Mouse (Mus musculus): ENCODE results near the gene Naa30.
A peak's percentile ranks its signal among the peaks of the same experiment; 100 is the strongest.
"Not testable (repeated sequence)": the region's sequence is repeated elsewhere in the genome, so short reads cannot be mapped to it uniquely, and the experiment has no call there.

Naa30 gene

DNA sequence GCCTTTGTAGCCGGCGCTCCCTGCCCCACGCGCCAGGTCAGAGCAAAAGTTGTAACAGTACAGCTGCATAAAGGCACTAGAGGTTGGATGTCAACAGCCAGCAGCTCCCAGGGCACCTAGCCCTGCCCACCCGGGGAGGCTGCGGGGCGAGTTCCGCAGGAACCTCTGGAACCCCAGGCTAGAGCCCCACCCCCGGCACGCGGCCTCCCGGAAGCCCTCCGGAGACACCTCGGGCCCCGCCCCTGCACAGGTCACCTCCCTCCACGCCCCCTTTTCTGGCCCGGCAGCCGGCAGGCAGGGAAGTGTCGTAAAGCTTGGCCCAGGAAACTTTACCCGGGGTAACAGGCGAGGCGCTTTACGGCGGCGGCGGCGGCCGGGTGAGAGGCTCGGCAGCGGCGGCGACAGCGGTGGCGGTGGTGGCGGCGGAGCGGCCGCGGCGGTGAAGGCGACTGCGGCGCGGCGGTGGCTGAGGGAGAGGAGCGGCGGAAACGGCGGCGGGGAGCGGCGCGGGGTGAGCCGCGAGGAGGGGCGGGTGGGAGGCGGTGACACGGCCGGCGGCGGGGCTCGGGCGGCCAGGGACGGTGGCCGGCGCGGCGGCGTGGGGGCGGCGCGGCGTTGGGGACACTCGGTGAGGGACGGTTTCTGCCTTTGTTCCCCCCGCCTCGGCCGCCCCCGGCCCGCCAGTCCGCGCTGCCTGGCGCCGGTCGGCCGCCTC, at the start of gene Naa30:
Gene Naa30, plus strand, starts transcription at position 360 of the 715 bp plus-strand sequence.
- DNase-seq = peak; percentile 96 to 97

DNA sequence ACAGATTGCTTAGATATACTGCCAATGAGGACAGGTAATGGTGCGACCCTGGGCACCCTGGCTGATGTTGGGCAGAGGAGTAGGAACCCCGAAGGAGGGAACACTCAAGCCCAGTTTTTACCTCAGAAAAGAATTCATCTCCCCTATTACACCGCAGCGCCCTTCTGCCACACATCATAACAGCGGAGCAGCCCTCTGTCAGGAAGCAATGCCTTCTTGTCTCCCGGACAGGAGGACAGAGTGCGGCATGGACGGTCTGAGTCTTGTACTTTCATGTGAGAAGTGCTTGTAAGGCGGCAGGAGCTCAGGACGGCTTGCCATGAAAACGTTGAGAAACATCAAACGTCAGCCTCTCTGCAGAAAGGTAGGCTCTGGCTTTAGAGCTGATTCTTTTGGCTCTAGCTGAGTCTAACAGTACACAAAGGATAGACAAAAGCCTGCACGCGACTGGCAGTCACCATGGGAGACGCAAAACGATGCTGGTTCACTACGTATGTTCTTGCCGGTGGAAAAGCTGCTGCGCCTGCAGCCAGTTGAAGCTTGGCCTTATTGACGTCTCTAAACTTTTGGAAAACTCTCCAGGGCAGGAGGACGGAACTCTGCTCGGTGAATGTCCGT, 44.8 kb upstream of the Naa30 start:
- no peak for DNase-seq

DNA sequence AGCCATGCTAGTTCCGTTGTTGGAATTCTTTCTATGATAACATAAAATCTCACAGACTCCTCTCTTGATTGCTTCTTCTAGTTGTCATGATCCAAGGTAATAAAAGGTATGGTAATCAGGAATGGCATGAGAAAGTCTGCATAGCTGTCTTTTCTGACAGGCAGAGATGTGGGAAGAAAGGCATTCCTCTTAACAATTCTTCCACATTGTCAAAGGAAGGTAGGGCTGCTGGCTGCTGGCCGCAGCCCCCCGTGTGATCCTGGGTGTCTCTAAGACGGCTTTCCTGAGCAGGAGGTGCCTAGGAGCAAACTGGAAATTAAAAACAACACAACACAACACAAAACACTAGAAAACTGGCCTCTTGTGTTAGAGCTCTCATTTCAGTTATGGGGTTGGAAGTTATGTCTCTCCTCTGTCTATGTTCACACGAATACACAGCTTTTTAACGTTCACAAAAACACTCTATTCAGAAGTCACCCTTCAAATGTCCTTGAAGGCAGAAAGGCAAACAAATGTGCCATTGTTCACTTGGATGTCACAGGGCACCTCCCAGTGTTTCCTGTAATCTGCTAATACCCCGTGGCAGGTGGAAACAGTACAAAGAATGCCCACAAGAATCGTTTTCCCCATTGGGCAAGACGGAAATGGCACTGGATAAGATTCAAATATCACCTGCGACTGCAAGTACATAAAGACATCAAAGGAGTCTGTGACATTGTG, 43.3 kb upstream of the Naa30 start:
- DNase-seq = no peak

DNA sequence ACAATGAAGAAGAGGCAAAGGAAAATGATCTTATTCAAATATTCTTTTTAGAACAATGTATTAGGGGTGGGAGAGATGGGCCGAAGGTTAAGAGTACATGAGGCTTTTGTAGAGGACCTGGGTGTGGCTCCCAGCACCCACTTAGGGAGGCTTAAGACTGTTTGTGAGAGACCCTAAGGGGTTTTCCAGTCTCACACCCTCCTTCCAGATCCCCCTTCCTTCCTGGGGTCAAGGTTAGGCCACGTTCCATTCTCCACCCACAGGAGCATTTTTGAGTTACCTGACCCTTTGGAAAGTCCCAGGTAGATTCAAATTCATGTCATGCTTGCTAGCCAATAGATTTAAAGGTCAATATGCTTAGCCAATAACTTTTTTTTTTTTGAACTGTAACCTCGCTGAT, 39.6 kb upstream of the Naa30 start:
- no peak for DNase-seq

DNA sequence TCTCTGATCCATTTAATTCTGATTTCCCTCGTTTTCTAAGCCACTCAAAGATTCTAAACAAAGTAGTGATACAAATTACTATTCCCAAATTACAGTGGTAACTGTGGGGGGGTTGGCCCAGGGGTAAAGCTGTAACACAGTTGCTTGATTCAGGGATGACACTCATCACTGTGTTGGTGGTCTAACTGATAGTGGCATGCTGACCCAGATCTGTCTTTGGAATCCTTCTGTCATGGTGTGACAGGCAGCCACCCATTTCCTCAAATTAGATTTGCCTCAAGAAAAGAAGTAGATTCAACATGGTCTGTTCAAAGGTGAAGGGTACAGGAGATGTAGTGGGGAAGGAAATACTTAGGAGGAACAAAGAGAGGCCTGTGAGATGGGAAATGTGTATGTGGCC, 33.9 kb upstream of the Naa30 start:
- DNase-seq = no peak

DNA sequence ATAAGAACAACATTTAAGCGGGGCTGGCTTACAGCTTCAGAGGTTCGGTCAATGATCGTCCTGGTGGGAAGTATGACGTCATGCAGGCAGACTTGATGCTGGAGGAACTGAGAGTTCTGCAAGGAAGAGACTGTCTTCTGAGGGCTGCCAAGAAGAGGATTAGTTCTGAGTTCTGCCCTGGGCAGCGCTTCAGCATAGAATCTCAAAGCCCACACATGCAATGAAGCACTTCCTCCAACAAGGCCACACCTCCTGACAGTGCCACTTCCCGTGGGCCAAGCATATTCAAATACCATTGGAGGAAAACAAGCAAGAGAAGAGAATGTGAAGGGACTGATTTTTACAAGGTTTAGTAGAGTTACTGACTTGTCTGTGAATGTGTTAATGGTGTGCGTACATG, 31.3 kb upstream of the Naa30 start:
- no peak for DNase-seq

DNA sequence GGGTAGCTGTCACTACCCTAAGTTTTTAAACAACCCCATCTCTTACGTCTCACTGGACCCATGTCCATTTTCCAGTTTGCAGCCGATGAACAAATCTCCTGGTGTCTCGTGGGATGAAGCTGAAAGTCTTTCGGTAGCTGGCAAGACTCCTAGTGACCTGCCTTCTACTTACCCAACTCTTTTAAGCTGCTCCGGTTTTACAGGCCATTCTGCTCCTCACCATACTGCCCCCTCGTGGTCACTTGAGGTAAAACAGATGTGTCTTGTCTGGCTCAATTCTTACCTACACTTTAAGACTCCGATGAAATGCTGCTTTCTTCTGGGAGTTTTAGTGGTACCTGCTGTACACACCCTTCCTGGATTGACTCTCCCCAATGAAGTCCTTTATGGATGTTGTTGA, 18.2 kb upstream of the Naa30 start:
- peak; percentile 14 to 73 for DNase-seq

DNA sequence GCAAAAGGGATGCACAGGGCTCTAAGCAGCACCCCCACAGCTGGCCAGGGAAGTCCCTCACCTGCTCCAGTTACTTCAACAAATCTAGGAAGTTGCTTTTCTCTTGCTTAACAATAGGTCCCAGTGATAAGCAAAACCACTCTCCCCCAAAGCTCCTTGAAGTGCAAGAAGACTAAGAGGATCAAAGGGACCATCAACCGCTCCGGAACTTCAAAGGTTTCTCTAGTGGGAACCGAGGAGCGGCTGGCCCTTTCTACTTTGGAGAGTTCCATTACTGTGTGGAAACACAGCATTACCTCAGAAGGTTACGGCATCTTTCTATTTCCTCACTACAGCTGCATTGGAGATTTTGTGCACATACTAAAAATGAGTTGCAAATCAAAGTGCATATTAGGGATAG, 16.5 kb upstream of the Naa30 start:
- no peak for DNase-seq

DNA sequence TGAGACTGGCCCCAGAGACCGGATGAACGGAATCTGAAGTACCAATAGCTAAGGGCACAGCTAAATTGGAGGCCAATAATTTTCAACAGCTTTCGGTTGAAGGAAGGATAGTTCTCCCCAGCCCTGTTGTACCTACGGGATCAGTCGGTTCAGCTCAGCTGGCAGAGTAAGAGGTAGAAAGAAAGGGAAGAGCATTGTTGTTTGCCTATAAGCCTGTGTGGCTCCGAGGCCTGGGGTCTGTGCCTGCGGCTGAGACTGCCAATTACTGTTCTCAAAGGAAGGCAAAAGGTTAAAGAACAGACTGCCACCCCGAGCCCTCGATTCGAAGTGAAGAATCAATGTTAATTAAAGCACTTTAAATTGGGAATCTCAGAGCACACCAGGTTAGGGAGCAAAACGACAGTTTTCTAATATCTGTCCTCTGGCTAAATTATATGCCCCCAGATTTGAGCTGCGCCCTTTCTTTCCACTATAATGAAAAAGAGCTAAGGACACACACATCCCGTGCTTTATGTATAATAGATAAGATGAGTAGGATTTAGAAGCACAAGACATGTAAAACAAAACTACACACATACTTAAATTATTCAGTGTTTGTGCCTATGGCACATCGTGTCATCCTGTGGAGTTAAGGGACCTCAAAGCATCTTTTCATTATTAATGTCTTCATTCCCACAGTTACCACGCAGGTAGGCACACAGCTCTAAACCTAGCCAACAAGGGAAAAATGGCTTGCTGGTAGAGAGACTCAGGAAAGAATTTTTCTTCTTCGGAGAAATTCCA, 13.7 kb upstream of the Naa30 start:
- no peak for DNase-seq

DNA sequence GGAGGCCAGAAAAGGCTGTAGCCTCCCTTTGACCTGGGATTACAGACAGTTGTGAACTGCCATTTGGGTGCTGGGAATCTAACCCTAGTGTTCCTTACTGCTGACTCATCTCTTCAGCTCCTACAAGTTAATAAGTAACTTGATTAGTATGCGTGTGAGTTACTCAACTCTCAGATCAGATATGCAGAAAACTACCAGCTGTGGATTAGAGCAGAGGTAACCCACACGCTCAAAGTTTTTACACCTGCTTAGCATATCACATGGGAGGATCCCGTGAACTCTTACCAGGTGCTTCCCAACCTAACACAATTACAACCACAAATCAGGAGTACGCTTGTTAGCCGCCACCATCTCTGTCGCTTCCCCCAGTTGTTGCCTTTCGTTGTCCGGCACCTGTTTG, 740 bp upstream of the Naa30 start:
- peak in 1 of 2 experiments; percentile 5 for DNase-seq

DNA sequence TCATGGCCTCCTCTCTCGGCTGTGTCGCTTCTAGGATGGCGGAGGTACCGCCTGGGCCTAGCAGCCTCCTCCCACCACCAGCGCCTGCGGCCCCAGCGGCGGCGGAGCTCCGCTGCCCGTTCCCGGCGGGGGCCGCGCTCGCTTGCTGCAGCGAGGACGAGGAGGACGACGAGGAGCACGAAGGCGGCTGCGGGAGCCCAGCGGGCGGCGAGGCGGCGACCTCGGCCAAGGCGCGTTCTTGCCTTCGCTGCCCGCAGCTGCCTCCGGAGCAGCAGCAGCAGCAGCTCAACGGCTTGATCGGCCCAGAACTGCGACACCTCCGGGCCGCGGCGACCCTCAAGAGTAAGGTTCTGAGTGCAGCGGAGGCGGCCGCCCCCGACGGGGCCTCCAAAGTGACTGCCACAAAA, 559 bp downstream of the Naa30 start:
- peak; percentile 47 to 59 for DNase-seq

DNA sequence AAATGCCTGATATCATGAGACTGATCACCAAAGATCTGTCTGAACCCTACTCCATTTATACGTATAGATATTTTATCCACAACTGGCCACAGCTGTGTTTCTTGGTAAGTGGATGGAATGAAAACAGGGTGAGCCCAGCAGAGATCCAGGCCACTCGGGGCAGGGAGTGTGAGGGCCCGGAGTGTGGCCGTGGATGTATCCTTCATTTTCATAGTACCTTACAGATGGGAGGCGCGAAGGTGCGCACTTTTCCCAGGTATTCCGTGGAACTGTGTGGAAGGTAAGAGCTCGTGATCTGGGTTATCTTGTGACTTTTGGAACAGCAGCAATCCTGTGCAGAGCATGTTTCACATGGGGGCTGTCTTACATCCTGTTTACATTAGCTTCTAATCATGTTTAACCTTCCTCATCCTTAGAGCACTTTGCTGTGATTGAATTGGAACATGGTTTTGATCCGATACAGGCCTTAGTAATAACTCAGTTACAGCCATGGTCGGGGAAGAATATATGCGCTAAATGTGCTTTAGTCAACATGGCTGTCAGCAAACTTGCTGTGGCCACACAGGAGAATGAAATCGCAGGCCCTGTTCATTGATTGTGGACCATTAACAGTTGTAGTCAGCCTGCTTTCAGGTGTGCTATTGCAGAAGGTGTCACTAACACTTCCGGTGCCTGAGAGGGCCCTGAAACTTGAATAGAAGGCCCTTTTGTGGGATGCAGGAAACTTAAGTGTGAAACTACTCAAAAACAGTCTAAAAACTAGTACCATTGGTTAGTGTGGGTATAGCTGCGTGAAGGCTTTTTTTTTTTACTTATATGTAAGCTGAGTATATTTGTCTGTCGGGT, 1.5 kb downstream of the Naa30 start:
- peak in 1 of 2 experiments; percentile 6 for DNase-seq

DNA sequence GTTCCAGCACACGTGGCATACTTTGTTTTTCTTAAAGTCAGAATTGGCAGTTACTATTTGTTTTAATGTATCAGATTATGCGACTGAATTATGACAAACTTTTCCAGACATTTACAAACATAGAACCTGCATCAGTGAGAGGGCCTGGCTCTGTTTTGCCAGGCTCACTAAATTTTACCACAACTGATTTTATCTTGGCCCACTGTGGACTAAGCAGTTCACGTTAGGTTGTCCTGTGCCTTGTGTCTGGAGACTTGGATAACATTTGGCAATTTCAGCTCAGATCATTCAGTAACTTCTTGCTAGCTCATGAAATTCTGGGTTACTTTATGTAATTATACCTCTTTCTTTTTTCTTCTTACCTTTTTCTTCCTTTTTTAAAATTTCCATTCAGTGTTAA, 7.7 kb downstream of the Naa30 start:
- no peak for DNase-seq

DNA sequence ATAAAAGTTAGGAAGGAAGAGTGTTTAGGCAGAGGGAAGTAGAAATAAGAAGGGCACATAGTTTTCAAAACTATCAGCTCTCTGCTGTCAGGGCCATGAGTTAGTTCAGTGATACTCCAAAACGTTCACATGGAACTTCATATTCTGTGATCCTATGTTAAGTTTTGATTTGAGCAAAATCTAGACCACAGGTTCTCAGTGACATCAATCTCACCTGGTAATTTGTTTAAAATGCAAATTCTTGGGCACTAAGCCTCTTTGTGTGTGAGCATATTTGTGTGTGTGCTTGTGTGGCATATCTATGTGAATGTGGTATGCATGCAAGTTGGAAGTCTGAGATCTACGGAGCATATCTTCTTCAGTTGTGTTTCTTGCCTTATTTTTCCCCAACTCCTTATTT, 14.2 kb downstream of the Naa30 start:
- DNase-seq = no peak

DNA sequence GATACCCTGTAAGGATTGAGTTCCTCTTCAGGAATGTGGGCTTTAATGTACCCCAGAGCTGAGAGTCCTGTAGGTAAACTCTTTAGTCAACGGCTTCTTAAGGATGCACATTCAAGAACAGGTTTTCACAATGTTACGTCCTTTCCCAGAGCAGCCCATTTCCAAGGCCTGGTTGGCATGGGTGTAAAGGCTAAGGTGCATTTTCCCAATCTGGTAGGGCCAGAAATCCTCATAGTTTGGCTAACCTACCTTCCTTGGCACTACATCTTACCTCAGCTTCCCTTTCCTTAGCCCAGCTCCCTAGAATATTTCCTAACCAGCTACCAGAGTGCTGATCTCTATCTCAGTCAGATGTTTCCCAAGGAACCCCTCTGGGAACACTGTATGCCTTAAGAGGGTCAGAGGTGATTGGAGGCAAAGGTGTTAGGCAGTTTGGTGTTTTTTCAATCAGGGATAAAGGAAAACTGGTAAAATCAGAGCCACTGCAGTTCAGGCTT, 25.1 kb downstream of the Naa30 start:
- no peak for DNase-seq

DNA sequence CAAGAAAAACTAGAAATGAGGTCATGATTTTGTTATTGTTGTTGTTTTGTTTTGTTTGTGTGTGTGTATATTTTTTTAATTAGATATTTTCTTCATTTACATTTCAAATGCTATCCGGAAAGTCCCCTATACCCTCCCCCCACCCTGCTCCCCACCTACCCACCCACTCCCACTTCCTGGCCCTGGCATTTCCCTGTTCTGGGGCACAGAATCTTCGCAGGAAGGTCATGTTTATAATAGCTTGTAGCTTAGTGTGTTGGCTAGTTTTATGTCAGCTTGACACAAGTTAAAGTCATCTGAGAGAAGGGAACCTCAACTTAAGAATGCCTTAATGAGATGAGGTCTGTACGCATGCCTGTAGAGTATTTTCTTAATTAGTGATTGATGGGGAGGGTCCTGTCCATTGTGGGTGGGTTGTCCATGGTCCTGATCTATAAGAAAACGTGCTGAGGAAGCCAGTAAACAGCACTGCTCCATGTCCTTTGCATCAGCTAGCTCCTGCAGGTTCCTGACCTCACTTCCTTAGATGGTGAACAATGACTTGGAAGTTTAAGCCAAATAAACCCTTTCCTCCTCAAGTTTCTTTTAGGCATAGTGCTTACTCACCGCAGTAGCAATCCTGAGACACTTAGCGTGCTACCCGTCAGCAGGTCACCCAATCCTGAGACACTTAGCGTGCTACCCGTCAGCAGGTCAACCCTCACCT, 29.2 kb downstream of the Naa30 start:
- DNase-seq = no peak

DNA sequence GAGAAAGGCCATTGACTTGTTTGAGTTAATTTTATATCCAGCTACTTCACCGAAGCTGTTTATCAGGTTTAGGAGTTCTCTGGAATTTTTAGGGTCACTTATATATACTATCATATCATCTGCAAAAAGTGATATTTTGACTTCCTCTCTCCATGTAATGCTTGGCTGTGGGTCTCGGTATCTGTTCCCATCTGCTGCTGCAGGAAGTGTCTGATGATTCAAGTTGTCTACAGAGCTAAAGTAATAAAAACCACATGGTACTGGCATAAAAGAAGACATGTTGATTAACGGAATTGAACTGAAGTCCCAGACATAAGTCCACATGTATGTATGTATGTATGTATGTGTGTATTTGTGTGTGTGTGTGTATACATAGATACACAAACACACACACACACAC, 38.2 kb downstream of the Naa30 start:
- DNase-seq = not testable (repeated sequence)

DNA sequence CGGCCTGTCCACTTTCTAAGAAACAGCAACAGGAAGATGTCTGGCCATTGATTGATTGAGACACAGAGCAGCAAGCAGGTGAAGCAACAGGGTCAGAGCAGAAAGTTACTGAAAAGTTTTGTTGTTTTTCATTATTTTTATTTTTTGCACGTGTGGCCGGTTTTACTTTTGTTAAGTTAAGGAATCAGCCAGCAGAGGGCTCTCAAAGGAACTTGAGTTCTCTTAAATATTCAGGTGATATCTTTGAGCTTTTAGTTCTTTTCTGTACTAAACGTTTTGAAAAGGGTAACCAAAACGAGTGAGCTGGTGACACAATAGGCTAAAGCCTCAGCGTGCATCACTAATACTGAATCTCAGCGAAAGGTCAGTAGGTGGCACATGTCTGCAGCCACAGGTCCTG, 46.7 kb downstream of the Naa30 start:
- DNase-seq = no peak

DNA sequence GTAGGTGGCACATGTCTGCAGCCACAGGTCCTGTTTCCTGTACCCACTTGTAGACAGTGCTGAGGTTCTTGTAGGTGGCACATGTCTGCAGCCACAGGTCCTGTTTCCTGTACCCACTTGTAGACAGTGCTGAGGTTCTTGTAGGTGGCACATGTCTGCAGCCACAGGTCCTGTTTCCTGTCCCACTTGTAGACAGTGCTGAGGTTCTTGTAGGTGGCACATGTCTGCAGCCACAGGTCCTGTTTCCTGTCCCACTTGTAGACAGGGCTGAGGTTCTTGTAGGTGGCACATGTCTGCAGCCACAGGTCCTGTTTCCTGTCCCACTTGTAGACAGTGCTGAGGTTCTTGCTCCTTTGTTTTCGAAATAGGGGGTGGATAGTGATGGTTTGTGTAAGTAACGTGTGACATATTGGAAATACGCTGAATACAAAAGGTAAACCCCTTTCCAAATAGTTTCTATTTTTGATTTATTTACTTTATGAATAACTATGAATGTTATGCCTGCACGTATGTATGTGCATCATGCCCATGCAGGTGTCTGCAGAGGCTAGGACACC, 47.5 kb downstream of the Naa30 start:
- DNase-seq = peak in 1 of 2 experiments; percentile 11

DNA sequence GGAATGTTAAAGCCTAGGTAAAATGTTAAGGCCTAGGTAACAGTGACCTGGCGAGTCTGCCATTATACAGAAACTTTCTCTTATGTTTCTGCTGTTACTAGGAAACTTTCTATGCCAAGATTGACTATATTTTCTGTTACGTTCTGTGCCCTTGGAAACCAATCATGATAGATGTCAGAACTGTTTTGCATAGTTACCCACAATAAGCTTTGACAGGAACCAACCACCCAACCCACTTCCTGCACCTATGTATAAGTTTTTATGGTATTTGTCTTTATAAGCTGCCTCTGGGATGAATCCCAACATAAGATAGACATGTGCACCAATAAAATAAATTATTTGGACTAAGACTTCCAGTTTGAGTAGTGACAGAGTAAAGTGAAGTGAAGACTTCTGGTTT, 49.7 kb downstream of the Naa30 start:
- no peak for DNase-seq

DNA sequence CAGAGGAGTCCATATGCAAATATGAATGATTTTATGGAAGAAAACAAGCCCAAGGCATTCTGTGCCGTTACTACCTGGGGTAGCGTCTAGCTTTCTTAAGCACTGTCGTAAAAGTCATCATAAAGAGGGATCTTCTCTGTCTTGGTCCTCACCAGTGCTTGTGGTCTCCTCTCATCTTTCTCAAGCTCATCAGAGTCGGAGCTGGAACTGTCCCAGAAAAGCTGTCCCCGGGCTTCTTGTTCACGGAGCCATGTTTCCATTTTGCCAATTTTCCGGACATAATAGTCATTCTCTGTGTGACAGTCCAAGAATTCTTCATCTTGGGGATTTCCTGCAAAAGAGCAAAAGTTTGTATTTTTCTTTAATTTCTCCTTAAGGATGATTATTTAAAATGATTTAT, 54.4 kb downstream of the Naa30 start:
- DNase-seq = no peak

All from spleen, adult 18-20 months (tissue).